Mouse (Mus musculus): ENCODE measurements around the gene Pnmal2.

Gene Pnmal2

DNA sequence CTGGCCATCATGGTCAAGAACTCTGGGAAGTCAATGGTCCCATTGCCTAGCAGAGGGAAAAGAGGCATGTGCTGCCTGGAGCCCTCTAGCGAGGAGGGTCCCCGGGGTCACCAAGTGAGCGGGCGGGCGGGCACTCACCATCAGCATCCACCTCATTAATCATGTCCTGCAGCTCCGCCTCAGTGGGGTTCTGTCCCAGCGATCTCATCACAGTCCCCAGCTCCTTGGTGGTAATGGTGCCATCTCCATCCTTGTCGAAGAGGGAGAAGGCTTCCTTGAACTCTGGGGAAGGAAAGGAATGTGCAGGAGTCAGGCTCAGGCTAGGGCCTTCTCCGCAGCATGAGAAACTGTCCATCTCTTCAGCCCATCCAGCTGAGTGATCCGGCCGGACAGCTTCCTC, 27.0 kb upstream of the Pnmal2 start:
- no peak for DNase-seq (ENCODE audit: low read depth, low spot score)

DNA sequence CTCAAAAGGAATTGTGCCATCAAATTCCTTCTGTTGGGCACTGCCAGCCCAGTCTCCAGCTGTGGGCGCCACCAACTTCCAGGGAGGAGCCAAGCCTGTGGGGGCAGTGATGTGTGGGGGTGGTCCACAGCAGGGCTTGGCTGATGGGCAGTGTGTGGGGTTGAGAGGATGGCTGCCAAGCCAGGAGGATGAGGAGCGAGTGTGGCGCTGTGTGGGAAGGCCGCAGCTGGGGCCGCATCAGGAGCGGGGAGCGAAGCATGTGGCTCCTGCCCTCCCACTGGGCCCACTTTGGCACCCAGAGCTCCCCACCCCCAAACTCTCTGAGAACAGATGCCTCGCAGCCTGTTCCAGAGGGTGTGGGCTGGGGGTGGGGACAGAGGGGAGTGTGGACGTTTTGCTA, 26.5 kb upstream of the Pnmal2 start:
- DNase-seq (ENCODE audit: low read depth, low spot score): no peak

GRCm38 (mm10) chr7:16918670-16919069, 25.8 kb upstream of the Pnmal2 start:
- no peak for DNase-seq (ENCODE audit: low read depth, low spot score)

DNA sequence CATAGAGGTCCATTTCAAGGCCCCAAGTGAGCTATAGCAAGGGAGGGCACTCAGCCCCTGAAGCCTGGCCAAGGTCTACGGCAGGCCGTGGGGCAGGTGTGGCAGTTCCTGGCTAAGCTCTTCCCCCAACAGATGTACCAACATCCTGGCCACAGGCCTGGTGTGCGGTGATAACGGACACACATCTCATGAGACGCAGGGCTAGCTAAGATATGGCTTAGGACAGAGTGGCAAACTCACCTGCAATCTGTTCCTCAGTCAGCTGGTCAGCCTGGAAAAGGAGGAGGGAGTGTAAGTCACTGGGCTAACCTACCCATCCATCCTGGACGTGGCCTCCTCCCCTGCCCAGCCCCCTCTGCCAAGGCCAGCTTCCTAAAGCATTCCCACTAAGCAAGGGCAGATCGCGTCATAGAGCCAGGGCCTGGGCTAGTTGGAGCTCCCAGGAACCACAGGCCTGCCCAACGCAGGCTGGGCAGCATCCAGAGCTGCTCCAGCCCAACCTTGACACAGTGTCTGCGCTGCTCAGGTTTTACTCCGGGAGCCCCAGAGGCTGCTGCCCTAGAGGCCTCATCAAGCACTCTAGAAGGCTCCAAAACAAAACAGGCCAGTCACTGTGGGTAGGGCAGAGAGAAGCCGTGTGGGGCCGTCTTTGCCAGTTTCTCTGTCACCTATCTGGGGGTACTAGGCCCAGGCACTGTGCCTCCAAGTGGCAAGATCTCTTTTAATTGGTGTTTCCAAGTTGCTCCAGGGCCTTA, 24.9 kb upstream of the Pnmal2 start:
- DNase-seq (ENCODE audit: low read depth, low spot score): no peak

- no peak for DNase-seq (ENCODE audit: low read depth, low spot score)
Observed at GRCm38 (mm10) chr7:16920150-16920579, 24.3 kb upstream of the Pnmal2 start.

- DNase-seq (ENCODE audit: low read depth, low spot score): no peak
Observed at GRCm38 (mm10) chr7:16920818-16921791, 23.4 kb upstream of the Pnmal2 start.

GRCm38 (mm10) chr7:16921881-16922335, 22.6 kb upstream of the Pnmal2 start:
- no peak for DNase-seq (ENCODE audit: low read depth, low spot score)

- DNase-seq (ENCODE audit: low read depth, low spot score): no peak
Observed at GRCm38 (mm10) chr7:16922360-16922973, 22.0 kb upstream of the Pnmal2 start.

DNA sequence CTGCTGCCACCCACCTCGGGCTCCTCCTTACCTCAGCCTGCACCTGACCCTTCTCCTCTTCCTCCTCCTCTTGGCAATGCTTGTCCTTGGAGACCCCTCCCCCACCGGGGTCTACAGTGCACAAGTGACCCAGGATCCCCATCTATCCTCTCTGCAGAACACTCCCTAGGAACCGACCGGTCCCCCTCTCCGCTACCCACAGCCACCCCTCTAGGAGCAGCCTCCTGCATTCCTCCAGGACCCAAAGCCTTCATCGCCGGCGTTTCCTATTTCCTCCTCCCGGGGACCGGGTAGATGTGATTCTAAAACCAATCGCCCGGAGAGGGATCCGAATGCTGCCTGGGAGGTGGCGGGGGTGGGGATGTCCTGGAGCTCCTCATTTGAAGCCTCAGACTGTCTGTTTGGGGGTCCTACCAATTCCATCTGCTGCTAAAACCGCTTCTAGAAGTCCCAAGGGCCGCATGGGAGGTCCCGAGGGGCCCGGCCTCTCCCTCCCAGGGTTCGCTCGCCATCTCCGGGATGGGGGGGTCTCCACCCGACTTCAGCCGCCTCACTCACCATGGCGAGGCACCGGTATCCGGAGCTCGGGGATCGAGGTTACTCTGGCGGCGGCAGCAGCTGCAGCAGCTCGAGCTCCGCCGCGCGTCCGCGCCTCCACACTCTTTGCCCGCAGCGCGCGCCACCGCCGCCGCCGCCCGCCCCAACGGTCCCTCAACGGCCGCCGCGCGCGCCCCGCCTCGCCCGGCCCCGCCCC, 21.0 kb upstream of the Pnmal2 start:
- no peak for DNase-seq (ENCODE audit: low read depth, low spot score)

- peak; percentile 100 for DNase-seq (ENCODE audit: low read depth, low spot score)
Observed at GRCm38 (mm10) chr7:16924037-16924834, 20.2 kb upstream of the Pnmal2 start, which contains the start of gene Calm3. Gene Calm3 (minus strand): TSS chr7:16924114.

GRCm38 (mm10) chr7:16928341-16928740, 16.1 kb upstream of the Pnmal2 start:
- DNase-seq (ENCODE audit: low read depth, low spot score): no peak

DNA sequence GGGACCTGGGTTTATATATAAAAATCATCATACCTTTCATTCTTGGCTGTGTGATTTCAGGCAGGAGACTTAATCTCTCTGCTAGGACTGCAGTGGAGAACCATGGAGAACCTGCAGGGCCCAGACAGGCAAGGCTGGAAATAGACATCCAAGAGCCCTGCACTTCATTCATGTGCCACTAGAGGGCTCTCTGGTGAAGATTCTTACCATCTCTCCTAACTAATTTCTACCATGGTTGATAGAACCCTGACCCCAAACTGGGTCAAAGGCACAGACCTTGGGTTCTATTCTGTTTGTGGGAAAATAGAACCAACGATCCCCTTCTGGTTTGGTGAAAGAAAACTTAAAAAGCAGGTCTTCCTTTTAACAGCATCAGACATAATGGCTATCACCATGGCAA, 13.6 kb upstream of the Pnmal2 start:
- DNase-seq (ENCODE audit: low read depth, low spot score): peak; percentile 72

DNA sequence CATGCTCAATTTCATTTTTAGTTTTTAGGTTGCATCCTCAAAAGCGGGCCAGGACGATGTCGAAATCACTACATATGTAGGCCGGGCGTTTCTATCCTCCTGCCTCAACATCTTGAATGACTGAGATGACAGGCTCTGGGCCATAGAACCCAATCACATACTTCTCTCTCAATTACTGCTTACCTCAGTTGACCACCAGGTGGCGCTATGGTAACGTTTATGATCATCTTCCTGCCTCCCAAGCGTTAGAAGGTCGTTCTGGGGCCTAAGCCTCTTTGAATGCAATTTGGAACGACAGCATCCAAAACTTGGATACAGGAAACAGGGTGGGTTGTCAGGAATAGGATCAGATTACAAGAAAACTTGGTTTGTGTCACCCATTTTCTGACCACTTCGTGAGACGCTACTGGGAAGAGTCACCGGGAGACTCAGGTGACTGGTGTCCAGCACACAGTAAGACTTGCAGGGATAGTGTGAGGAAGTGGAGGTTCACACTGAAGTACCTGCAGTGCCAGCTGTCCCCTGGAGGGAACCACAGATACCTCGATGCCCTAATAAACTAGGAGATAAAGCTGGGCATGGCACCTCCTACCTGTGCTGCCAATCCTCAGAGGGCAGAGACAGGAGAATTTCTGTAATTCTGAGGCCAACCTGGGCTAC, 12.4 kb upstream of the Pnmal2 start:
- DNase-seq (ENCODE audit: low read depth, low spot score): peak; percentile 82

DNA sequence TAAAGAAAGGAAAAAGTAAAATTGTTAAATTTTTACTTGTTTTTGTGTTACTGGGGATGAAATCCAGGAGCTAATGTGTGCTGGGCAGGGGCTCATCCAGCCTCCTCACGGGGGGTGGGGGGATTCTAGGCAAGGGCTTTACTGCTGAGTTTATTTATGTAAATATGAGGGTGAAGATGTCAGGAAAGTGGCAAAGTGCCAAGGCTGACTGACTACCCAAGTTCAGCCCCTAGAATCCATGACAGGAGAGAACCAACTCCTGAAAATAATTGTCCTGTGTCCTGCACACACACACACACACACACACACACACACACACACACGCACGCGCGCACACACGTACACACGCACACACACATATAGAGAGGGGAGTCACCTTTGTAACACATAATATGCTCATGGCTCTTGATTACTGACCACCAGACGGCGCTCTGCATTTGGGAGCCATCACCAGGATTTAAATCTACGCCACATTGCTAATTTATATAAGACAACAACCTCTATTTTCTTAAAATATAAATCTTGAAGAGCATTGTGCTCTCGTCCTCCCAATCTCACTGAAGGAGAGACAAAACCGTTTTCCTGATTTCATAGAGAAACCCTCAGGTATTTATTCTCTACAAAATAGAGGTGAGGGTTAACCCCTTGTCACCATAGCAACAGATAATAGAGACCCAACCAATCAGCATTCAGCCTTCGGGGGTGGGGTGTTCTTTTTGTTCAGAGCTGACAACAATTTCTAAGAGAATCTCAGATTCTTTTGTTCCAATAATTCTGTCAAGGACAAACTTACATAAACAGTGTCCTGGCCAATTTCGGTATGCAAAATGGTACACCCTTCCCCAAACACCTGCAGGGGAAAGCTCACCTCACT, 11.5 kb upstream of the Pnmal2 start:
- peak; percentile 73 for DNase-seq (ENCODE audit: low read depth, low spot score)

DNA sequence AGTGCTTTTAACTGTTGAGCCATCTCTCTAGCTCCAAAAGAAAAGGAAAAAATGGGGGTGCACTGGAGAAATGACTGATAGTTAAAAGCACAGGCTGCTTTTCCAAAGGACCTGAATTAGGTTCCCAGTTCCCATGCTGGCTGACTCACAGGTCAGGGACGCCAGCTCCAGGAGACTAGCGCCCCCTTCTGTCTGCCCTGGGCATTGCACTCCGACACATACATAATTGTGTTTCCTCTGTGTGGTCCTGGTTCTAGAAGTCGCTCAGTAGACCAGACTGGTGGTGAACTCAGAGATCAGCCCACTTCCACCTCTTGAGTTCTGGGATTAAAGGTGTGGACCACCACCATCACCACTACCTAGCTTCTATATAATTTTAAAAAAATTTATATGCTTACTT, 7.2 kb upstream of the Pnmal2 start:
- DNase-seq (ENCODE audit: low read depth, low spot score): no peak

DNA sequence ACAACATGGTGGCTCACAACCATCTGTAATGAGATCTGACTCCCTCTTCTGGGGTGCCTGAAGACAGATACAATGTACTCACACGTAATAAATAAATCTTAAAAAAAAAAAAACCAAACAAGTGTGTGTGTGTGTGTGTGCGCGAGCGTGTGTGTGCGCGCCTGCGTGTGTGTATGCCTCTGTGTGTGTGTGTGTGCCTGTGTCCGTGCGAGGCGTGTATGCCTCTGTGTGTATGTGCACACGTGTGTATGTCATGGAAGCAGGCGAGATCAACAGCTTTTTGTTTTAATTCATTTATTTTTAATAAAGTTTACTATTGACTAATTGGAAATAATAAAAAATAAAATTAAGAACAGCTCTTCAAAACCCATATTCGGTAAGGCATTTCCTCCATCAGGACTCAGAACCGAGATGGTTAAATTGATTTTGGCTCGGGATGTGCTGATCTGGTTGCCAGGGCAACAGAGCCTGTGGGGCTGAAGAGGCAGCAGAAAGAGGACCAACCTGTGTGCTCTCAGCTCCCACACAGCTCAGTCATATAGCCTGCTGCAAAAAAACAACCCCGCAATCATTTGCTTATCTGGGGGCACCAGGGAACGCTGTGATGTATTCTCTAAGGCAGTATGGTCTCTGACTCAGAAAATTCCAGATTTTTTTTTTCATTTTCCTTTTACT, 6.2 kb upstream of the Pnmal2 start:
- DNase-seq (ENCODE audit: low read depth, low spot score): no peak

DNA sequence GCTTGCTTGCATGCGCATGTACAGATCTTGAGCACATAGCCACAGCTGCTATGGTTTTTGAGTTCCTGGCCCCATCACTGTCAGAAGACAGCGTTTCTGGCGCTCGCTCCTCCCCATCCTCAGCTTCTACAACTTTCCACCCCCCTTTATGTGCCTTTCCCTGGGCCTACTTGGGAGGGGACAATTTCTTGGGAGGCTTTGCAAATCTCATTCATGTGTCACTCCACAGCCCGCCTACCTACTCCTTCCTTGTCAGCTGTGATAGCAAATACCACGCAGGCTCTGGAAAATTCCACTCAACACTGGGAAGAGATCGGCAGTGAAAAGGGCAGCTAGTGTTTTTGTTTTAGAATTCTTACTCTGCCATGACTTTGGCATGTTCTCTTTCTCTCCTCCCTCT, 4.2 kb upstream of the Pnmal2 start:
- no peak for DNase-seq (ENCODE audit: low read depth, low spot score)

DNA sequence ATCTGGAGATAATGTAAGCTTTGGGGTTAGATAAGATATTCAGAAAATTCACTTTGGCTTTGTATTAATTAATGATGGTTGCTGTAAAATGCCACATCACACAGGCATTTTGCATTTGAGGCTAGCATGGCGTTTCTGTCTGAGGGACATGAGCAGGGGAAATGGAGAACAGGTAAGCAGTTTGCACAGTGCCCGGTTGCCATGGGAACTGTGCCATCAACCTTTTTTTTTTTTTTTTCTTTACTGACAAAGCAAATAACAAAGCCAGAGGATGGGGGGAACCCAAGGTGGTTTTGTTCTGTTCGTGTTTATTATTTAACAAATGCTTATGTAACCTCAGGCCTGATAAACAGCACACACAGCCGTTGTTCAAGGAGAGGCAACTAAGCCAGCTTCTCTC, 1.6 kb upstream of the Pnmal2 start:
- no peak for DNase-seq (ENCODE audit: low read depth, low spot score)

All from CD4-positive helper T cell, adult 2 months (primary cell).